Mouse (Mus musculus) urinary bladder, postnatal 14 days (tissue): ENCODE data around the gene Gm45021.

ENCODE experiments used
- DNase-seq: peaks from one replicate; pipeline ENCODE4 v3.0.0; 2021; ENCODE audit warnings: low spot score

Gene Gm45021

GRCm38 (mm10) chr6:48572572-48573061 is 16.8 kb upstream of the Gm45021 start, which contains the start of gene Rarres2:
Rarres2 (minus strand) TSS chr6:48572789.
- peak; percentile 58 for DNase-seq

- no peak for DNase-seq
Measured at GRCm38 (mm10) chr6:48573280-48573679, 16.1 kb upstream of the Gm45021 start.

- no peak for DNase-seq
Measured at GRCm38 (mm10) chr6:48573981-48574380, 15.4 kb upstream of the Gm45021 start.

GRCm38 (mm10) chr6:48578736-48579135 is 10.7 kb upstream of the Gm45021 start:
- no peak for DNase-seq

DNA sequence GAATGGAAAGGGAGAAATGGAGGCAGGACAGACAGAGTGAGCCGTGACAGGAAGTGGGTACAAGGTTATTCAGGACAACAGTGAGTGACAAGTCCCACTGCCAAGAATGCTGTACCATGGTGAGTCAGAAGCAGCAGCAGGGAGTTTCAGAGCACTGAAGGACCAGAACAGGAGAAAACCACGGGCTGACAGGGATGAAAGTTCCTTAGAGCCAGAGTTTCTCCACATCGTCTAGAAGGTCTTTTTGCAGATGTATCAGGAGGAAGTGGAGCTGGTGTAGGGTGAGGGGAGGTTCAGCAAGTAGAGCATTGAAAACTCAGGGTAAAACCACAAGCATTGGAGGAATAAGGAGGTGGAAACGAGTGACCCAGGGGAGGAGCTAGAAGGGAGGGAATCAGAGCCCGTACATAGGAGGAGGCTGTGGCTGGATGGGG is 10.2 kb upstream of the Gm45021 start:
- DNase-seq: no peak

GRCm38 (mm10) chr6:48581257-48581656 is 8.2 kb upstream of the Gm45021 start:
- no peak for DNase-seq

DNA sequence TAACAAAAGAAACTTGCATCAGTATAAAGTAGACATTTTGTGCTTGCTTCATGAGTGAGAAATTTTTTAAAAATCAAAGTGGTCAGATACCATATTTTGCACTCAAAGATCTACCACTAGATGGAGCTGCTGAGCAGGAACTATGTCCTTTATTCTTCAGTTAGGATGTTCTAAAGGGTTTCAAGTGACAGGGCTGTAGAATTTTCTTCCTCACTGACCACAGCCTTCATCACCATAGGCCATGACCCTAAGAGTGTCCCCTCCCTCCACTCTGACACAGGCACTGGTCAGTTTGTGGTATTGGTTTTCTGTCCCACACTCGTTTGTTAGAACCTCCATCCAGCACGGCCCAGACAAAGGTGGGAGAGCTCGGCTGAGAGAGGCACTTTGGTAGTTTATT is 7.4 kb upstream of the Gm45021 start:
- no peak for DNase-seq

DNA sequence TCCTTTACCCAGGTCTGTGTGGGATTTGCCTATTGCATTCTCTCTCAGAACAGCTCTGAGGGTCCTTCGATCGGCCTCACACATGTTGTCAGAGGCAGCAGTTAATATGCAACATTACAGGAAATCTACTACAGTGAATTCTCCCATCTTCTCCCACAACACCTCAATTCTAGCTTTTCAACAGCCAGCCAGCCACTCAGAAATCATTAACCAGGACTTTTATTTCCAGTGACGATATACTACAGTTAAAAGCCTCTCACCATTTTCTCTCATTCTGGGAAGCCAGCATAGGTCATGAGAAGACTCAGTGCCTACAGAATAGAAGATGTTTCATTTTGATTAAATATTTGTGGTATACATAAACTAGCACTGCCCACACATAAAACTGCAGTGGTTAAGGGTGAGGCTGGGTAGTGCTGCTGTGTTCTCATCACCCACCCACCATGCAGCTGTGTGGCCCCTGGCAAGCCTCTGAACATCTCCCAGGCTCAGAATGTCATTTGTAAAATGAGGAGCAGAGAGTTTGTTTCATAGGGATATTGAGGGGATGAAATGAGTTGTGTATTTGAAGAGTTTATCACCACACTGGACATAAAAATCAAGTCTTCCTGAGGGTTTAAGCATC is 1.9 kb downstream of the Gm45021 start:
- DNase-seq: no peak

DNA sequence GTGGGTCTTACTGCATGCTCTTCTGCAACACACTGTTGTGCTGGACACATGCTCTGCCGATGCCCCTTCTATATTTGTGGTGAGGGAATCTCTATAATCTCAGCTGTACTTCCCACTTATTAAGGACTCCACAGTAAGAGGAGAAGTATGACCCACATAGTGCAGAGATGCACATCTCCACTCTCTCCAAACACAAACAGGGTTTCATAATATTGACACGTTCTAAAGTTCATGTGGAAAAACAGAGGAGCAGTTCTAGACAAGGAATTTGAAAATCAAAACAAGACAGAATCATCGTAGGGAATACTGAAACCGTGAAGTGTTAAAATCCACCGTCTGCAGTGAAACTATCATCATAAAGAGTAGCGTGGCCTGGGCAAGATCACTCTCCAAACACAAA is 2.5 kb downstream of the Gm45021 start:
- no peak for DNase-seq

DNA sequence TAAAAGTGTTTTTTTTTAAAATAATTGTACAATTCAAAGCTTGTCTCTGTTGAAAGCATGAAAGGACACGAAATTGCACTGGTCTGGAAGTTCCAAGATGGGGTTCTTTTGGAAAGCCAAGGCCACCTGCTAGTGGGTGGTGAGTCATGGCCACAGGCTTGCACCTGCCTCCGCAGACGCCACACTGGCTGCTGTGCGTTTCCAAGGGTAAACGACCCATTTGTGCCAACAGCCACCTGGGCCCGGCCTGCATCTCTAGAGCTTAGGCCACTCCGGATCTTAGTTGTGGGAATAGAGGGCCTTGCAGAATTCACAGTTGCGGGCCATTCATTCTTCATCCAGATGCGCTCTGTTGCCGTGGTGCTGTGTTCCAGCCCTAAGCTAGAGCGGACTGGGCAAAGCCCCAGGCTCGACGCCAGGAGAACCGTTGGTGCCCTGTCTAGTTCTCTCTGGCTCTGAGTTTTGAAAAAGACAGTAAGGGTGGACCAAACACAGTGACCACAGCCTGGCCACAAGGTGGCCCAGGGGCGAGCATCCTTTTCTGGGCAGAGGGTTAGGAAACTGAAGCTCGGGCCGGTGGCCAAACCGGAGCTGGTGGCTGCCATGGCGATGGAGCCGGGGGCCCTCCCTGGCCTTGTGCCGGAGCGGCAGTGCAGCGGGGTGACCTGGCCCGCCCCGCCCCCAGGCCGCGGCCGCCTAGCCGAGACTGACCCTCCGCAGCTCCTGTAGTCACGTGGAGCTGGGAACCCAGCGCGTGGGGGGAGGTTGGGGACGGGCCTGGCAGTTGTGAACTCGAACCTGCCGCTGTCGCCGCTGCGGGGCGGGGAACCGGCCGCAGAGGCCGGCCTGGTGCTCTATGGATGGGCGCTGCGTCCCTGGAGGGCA is 4.0 kb downstream of the Gm45021 start, which contains the start of the genes Repin1 and Gm44965:
Gene Repin1 (plus strand): TSS at position 726 of the 885 bp plus-strand sequence.
Gene Gm44965 (plus strand): TSS at position 784 of the 885 bp plus-strand sequence.
- peak; percentile 93 for DNase-seq

GRCm38 (mm10) chr6:48594043-48594738 is 4.8 kb downstream of the Gm45021 start:
- DNase-seq: peak; percentile 31

DNA sequence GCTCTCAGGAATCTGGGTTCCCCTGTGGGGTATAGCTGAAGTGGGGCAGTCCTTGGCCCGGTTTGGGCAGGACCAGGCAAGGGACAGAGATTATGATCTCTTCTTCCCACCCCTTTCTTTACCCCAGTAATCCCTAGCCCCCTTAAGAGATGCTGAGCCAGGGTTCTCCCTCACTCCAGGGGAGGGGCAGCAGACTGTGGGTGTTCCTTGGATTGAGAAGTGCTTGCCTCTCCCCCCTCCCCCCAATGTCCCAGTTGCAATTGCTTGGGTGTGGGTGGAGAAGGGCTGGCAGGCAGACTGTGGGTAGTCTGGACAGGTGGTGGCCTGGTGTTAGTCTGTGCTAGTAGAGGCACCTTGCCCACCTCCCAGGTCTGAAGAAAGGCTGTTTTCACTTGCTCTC is 5.9 kb downstream of the Gm45021 start:
- no peak for DNase-seq

- no peak for DNase-seq
Measured at GRCm38 (mm10) chr6:48596545-48597232, 7.3 kb downstream of the Gm45021 start.

DNA sequence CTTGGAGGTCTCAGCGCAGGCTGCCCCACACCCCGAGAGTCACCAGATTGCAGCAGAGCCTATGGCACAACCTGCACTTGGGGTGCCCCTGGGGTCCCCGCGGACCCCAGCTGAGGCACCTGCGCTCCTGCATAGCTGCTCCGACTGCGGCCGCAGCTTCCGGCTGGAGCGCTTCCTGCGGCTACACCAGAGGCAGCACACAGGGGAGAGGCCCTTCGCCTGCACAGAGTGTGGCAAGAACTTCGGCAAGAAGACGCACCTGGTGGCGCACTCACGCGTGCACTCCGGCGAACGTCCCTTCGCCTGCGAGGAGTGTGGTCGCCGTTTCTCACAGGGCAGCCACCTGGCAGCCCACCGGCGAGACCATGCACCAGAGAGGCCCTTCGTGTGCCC is 7.8 kb downstream of the Gm45021 start:
- DNase-seq: no peak

DNA sequence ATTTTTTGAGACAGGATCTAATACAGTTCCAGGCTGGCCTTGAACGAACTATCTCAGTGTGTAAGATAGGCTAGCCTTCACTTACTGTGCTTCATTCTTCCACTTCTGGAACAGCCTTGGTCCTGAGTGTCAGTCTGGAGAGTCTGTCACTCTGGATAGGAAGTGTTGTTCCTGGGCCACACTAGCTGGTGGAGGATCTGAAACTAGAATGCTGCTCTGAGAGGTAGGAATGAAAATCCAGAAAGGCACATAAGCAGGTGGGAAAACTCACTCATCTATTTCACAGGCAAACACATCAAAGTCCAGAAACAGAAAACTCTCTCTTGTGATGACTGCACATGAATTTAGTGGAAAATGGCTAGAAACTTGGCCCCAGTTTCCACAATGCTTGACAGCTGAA is 11.2 kb downstream of the Gm45021 start:
- DNase-seq: no peak

- peak; percentile 96 for DNase-seq
Measured at GRCm38 (mm10) chr6:48601271-48602079, 12.1 kb downstream of the Gm45021 start, which contains the start of gene Zfp775. Zfp775 (plus strand) TSS chr6:48602063.

DNA sequence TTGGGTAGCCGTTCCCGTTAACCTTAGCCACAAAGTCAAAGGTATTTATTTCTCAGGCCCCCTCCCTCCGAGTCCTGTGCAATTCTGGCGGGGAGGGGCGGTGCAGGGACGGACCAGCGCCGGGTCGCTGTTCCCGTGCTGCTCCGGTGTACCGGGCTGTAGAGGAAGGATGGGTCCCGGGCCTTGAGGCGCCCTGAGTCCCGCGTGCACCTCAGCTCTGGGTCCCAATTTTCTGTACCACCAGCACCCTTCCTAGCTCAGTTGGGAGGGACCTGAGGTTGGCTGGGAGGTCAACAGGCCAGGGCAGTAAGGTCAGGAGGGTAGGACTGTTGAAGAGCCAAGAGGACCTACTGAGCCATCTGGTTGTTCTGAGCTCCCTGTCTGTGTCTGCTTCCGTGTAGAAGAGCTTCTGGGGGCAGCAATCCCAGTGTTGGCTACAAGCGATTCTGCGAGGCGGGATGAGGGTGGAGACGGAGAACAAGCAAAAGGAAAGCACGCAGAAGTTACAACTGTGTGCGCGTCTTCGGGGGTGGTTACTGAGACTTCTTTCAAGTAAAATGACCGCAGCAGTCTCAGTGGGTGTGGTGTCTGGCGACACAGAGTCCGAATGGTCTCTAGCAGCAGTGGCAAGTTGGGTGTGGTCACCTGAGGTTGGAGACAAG is 12.8 kb downstream of the Gm45021 start:
- peak; percentile 29 for DNase-seq

DNA sequence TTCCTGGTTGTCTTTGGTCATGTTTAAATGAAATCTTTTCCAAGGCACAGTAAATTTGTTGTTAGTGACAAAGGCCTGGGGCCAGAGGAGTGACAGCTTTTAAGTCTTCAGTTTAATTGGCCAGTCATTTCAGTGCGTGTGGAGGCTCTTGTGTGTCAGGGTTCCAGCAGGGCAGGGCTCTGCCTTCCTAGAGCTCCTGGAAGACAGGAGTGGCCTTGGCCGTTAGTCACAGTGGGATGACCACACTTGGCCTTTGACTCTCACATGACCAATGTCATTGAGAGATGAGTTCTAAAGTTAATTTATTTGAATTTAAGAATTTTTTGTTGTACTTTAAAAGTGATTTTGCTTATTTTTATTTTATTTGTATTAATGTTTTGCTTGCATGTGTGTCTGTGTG is 18.7 kb downstream of the Gm45021 start:
- DNase-seq: no peak

- DNase-seq: no peak
Measured at GRCm38 (mm10) chr6:48609512-48609911, 20.1 kb downstream of the Gm45021 start.

GRCm38 (mm10) chr6:48610657-48611056 is 21.2 kb downstream of the Gm45021 start:
- DNase-seq: no peak
